Mouse (Mus musculus) CH12.LX (cell line): ENCODE results near the gene Cdc42ep1. TPM values are rescaled to one million over a fixed set of nuclear protein-coding genes. Genes with fewer than 3 reads are reported as not detected.
A peak's percentile ranks its signal among the peaks of the same experiment; 100 is the strongest.

Source experiments
- DNase-seq: peaks from one replicate; pipeline ENCODE4 v3.0.0-alpha.2; 2013; ENCODE audit errors: extremely low read depth
- H3K27ac ChIP-seq: 2 replicates; pipeline ENCODE4 v1.5.1; 2012; ENCODE audit warnings: low read depth, mild to moderate bottlenecking, control low read depth, moderate library complexity; ENCODE audit not compliant: insufficient read depth
- H3K27me3 ChIP-seq: replicated peaks from 2 replicates; pipeline ENCODE3; 2012; ENCODE audit warnings: inconsistent platforms
- H3K36me3 ChIP-seq, 2 experiments: replicated peaks in 1 of 2; 2 replicates each; pipeline versions ENCODE3 to v1.6.1; 2012; ENCODE audit warnings: inconsistent platforms in 1 of 2, low read length in 1 of 2, mild to moderate bottlenecking in 1 of 2, mixed read lengths in 1 of 2, moderate library complexity in 1 of 2; ENCODE audit not compliant: control insufficient read depth in 1 of 2, insufficient read depth in 1 of 2
- H3K4me1 ChIP-seq, 2 experiments: 2 replicates each; pipeline ENCODE4 v1.6.1; 2012; ENCODE audit warnings: inconsistent platforms in 1 of 2, moderate library complexity in 1 of 2; ENCODE audit not compliant: insufficient read depth in 2 of 2, control insufficient read depth in 1 of 2
- H3K4me2 ChIP-seq: 2 replicates; pipeline ENCODE4 v1.6.1; 2012; ENCODE audit warnings: low read depth, mild to moderate bottlenecking, control low read depth; ENCODE audit not compliant: poor library complexity, insufficient read depth, severe bottlenecking
- H3K4me3 ChIP-seq, 3 experiments: fragments of 150-350 bp in 1 of 3; sonication (generic) in 1 of 3; replicated peaks in 1 of 3; 2 replicates each; pipeline versions ENCODE3 to v1.5.1; 2011 to 2012; ENCODE audit warnings: low read depth in 2 of 3, low read length in 2 of 3, mild to moderate bottlenecking in 2 of 3, moderate library complexity in 2 of 3, control low read depth in 1 of 3, improper control_type of control experiment in 1 of 3, inconsistent platforms in 1 of 3, mixed read lengths in 1 of 3; ENCODE audit not compliant: poor library complexity in 1 of 3
- H3K79me2 ChIP-seq: replicated peaks from 2 replicates; pipeline ENCODE4 v1.6.1; 2012; ENCODE audit warnings: mild to moderate bottlenecking, moderate library complexity; ENCODE audit not compliant: control insufficient read depth, poor library complexity, insufficient read depth, severe bottlenecking; ENCODE audit errors: extremely low read depth
- H3K9ac ChIP-seq: 2 replicates; pipeline ENCODE4 v1.6.1; 2012; ENCODE audit warnings: low read depth, mild to moderate bottlenecking, control low read depth, moderate library complexity; ENCODE audit not compliant: insufficient read depth
- H3K9me3 ChIP-seq: replicated peaks from 2 replicates; pipeline ENCODE3; 2012; ENCODE audit warnings: low read length, inconsistent platforms, mixed read lengths
- BHLHE40 ChIP-seq: IDR thresholded peaks from 2 replicates; pipeline ENCODE4 v1.6.1; 2011; ENCODE audit warnings: mild to moderate bottlenecking, low read depth, low read length, improper control_type of control experiment
- CHD1 ChIP-seq: IDR thresholded peaks from 2 replicates; pipeline ENCODE4 v1.6.1; 2012; ENCODE audit warnings: low read depth, low read length, improper control_type of control experiment, inconsistent platforms
- CHD2 ChIP-seq: IDR thresholded peaks from 2 replicates; pipeline ENCODE4 v1.6.1; 2011; ENCODE audit warnings: low read length, improper control_type of control experiment
- CTCF ChIP-seq, 2 experiments: IDR thresholded peaks in 1 of 2; conservative IDR thresholded peaks in 1 of 2; 2 replicates each; pipeline ENCODE4 v1.5.1; 2011 to 2012; ENCODE audit warnings: low read depth in 2 of 2, low read length in 2 of 2, improper control_type of control experiment in 1 of 2, inconsistent platforms in 1 of 2, mild to moderate bottlenecking in 1 of 2, moderate library complexity in 1 of 2
- E2F4 ChIP-seq: IDR thresholded peaks from 2 replicates; pipeline ENCODE4 v1.6.1; 2011; ENCODE audit warnings: low read depth, low read length, improper control_type of control experiment; ENCODE audit not compliant: insufficient replicate concordance
- ELF1 ChIP-seq: IDR thresholded peaks from 2 replicates; pipeline ENCODE4 v1.6.1; 2014; ENCODE audit warnings: low read depth, mild to moderate bottlenecking, inconsistent platforms, low read length, improper control_type of control experiment
- EP300 ChIP-seq: IDR thresholded peaks from 2 replicates; pipeline ENCODE4 v1.6.1; 2011; ENCODE audit warnings: low read length, improper control_type of control experiment
- ETS1 ChIP-seq: conservative IDR thresholded peaks from 2 replicates; pipeline ENCODE4 v1.6.1; 2012; ENCODE audit warnings: low read depth, mild to moderate bottlenecking, inconsistent platforms, low read length, improper control_type of control experiment, moderate library complexity
- GABPA ChIP-seq: IDR thresholded peaks from 2 replicates; pipeline ENCODE4 v1.6.1; 2012; ENCODE audit warnings: low read depth, low read length, improper control_type of control experiment, inconsistent platforms; ENCODE audit not compliant: insufficient replicate concordance
- HCFC1 ChIP-seq: IDR thresholded peaks from 2 replicates; pipeline ENCODE4 v1.6.1; 2012; ENCODE audit warnings: low read depth, mild to moderate bottlenecking, inconsistent platforms, low read length, improper control_type of control experiment
- IRF4 ChIP-seq: IDR thresholded peaks from 2 replicates; pipeline ENCODE4 v1.6.1; 2014; ENCODE audit warnings: low read depth, mild to moderate bottlenecking, inconsistent platforms, low read length, improper control_type of control experiment
- JUN ChIP-seq: IDR thresholded peaks from 2 replicates; pipeline ENCODE4 v1.6.1; 2011; ENCODE audit warnings: low read depth, mild to moderate bottlenecking, low read length, improper control_type of control experiment, moderate library complexity; ENCODE audit not compliant: insufficient read depth
- JUND ChIP-seq: conservative IDR thresholded peaks from 2 replicates; pipeline ENCODE4 v1.6.1; 2011; ENCODE audit warnings: low read depth, low read length, improper control_type of control experiment
- KAT2A ChIP-seq: IDR thresholded peaks from 2 replicates; pipeline ENCODE4 v1.6.1; 2012; ENCODE audit warnings: low read length, improper control_type of control experiment, inconsistent platforms; ENCODE audit not compliant: insufficient replicate concordance
- MAFK ChIP-seq: IDR thresholded peaks from 2 replicates; pipeline ENCODE4 v1.6.1; 2011; ENCODE audit warnings: low read length, improper control_type of control experiment; ENCODE audit not compliant: insufficient replicate concordance
- MAX ChIP-seq: IDR thresholded peaks from 2 replicates; pipeline ENCODE4 v1.6.1; 2011; ENCODE audit warnings: low read length, improper control_type of control experiment
- MAZ ChIP-seq: IDR thresholded peaks from 2 replicates; pipeline ENCODE4 v1.6.1; 2012; ENCODE audit warnings: low read depth, mild to moderate bottlenecking, inconsistent platforms, low read length, improper control_type of control experiment, moderate library complexity
- MEF2A ChIP-seq: IDR thresholded peaks from 2 replicates; pipeline ENCODE4 v1.6.1; 2014; ENCODE audit warnings: low read depth, mild to moderate bottlenecking, inconsistent platforms, low read length, improper control_type of control experiment, borderline replicate concordance
- MXI1 ChIP-seq: IDR thresholded peaks from 2 replicates; pipeline ENCODE4 v1.6.1; 2011; ENCODE audit warnings: mild to moderate bottlenecking, low read depth, low read length, improper control_type of control experiment
- MYC ChIP-seq: IDR thresholded peaks from 2 replicates; pipeline ENCODE4 v1.6.1; 2011; ENCODE audit warnings: low read depth, mild to moderate bottlenecking, improper control_type of control experiment, low read length
- NELFE ChIP-seq: IDR thresholded peaks from 2 replicates; pipeline ENCODE4 v1.6.1; 2011; ENCODE audit warnings: low read depth, low read length, improper control_type of control experiment
- NRF1 ChIP-seq: IDR thresholded peaks from 2 replicates; pipeline ENCODE4 v1.6.1; 2014; ENCODE audit warnings: low read depth, mild to moderate bottlenecking, inconsistent platforms, low read length, improper control_type of control experiment, moderate library complexity
- PAX5 ChIP-seq: IDR thresholded peaks from 2 replicates; pipeline ENCODE4 v1.6.1; 2012; ENCODE audit warnings: low read length, inconsistent platforms, mixed read lengths
- POLR2A ChIP-seq: IDR thresholded peaks from 2 replicates; pipeline ENCODE4 v1.6.1; 2011; ENCODE audit warnings: low read depth, mild to moderate bottlenecking, improper control_type of control experiment, low read length
- POLR2AphosphoS2 ChIP-seq: IDR thresholded peaks from 2 replicates; pipeline ENCODE4 v1.6.1; 2011; ENCODE audit warnings: low read depth, low read length, improper control_type of control experiment
- RAD21 ChIP-seq: IDR thresholded peaks from 2 replicates; pipeline ENCODE4 v1.6.1; 2011; ENCODE audit warnings: low read depth, mild to moderate bottlenecking, low read length, improper control_type of control experiment, moderate library complexity
- RCOR1 ChIP-seq: conservative IDR thresholded peaks from 2 replicates; pipeline ENCODE4 v1.6.1; 2012; ENCODE audit warnings: low read depth, mild to moderate bottlenecking, inconsistent platforms, low read length, improper control_type of control experiment
- SIN3A ChIP-seq: IDR thresholded peaks from 2 replicates; pipeline ENCODE4 v1.6.1; 2012; ENCODE audit warnings: low read length, improper control_type of control experiment, inconsistent platforms
- SMC3 ChIP-seq: IDR thresholded peaks from 2 replicates; pipeline ENCODE4 v1.6.1; 2011; ENCODE audit warnings: low read depth, low read length, improper control_type of control experiment
- TBP ChIP-seq: conservative IDR thresholded peaks from 2 replicates; pipeline ENCODE4 v1.6.1; 2011; ENCODE audit warnings: low read depth, low read length, improper control_type of control experiment
- TCF12 ChIP-seq: IDR thresholded peaks from 2 replicates; pipeline ENCODE4 v1.6.1; 2014; ENCODE audit warnings: low read depth, mild to moderate bottlenecking, inconsistent platforms, low read length, improper control_type of control experiment
- UBTF ChIP-seq: IDR thresholded peaks from 2 replicates; pipeline ENCODE4 v1.6.1; 2012; ENCODE audit warnings: low read depth, mild to moderate bottlenecking, inconsistent platforms, low read length, improper control_type of control experiment, moderate library complexity
- USF1 ChIP-seq: IDR thresholded peaks from 2 replicates; pipeline ENCODE4 v1.6.1; 2014; ENCODE audit warnings: low read depth, mild to moderate bottlenecking, inconsistent platforms, low read length, improper control_type of control experiment
- USF2 ChIP-seq: conservative IDR thresholded peaks from 2 replicates; pipeline ENCODE4 v1.6.1; 2011; ENCODE audit warnings: low read depth, low read length, improper control_type of control experiment
- ZC3H11A ChIP-seq: IDR thresholded peaks from 2 replicates; pipeline ENCODE4 v1.6.1; 2012; ENCODE audit warnings: low read depth, mild to moderate bottlenecking, inconsistent platforms, low read length, improper control_type of control experiment
- ZKSCAN1 ChIP-seq: IDR thresholded peaks from 2 replicates; pipeline ENCODE4 v1.6.1; 2012; ENCODE audit warnings: low read depth, inconsistent platforms, low read length, improper control_type of control experiment, borderline replicate concordance
- ZMIZ1 ChIP-seq: IDR thresholded peaks from 2 replicates; pipeline ENCODE4 v1.6.1; 2012; ENCODE audit warnings: low read depth, mild to moderate bottlenecking, inconsistent platforms, low read length, improper control_type of control experiment
- ZNF384 ChIP-seq: IDR thresholded peaks from 2 replicates; pipeline ENCODE4 v1.6.1; 2012; ENCODE audit warnings: low read depth, low read length, improper control_type of control experiment, inconsistent platforms
- dilution Hi-C: fragments of 300-500 bp; cut with MboI; formaldehyde crosslinking; loops from 2 replicates; pipeline ENCODE4 v1.14.3; 2020; ENCODE audit warnings: low sequenced_read_pairs; ENCODE audit not compliant: extremely low pct_unique_long_range_greater_than_20kb, extremely low pct_ligation_motif_present
- in situ Hi-C: fragments of 300-500 bp; cut with MboI; formaldehyde crosslinking; loops from 3 replicates; pipeline ENCODE4 v1.14.3; 2019; ENCODE audit warnings: low sequenced_read_pairs, low pct_ligation_motif_present, low pct_unique_long_range_greater_than_20kb, mixed read lengths
- polyA plus RNA-seq: library from polyadenylated mRNA; unstranded; fragments of >175 nt; gene quantifications from 2 replicates; pipeline ENCODE4 v1.2.1, GENCODE M21; 2012; ENCODE audit warnings: low read depth; ENCODE audit not compliant: insufficient read length
- total RNA-seq, 2 experiments: library from RNA; depleted of rRNA; stranded (reverse); fragments of 300-350 nt in 1 of 2; fragments of >200 nt in 1 of 2; gene quantifications; 2 replicates each; pipeline ENCODE4 v1.2.3; 2012 to 2014

The Cdc42ep1 gene
- total and polyA plus RNA-seq, 3 experiments: not detected

DNA sequence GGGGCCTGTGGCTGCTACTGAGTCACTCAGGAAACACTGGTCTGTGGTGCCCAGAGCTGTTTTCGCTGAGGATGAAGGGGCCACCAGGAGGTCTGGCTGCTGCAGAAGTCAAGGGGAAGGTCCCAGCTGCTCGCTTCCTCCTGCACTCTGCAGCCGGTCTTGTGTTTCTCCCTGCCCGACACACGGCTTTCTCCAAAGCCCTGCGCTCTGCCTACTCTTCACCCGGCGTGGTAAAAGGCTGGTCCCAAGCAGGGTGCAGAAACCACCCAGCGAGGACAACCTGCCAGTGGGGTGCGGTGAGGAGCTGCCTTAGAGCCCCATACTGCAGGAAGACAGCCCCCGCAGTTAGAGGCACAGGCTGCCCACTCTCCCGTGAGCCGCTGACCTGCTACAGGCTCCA is 52.3 kb downstream of the Cdc42ep1 start:
- H3K79me2 ChIP-seq: no peaks in the 10 kb centered on the region
- no peaks in the 10 kb centered on the region for H3K9me3 ChIP-seq
- peaks cover 49 to 93% of the 10 kb centered on the region in 2 experiments for H3K4me1 ChIP-seq
- H3K36me3 ChIP-seq: peaks cover 26 to 43% of the 10 kb centered on the region in 2 experiments
- H3K27ac ChIP-seq: peak overlapping the region; percentile 77
- dilution Hi-C loops (no loop called here), in situ Hi-C loops (no loop called here)
- H3K27me3 ChIP-seq: no peaks in the 10 kb centered on the region
- peak; percentile 71 for DNase-seq
- no peak overlapping the region for H3K9ac ChIP-seq
- H3K4me3 ChIP-seq: peak overlapping the region in 2 of 3 experiments; percentile 5 to 23
- H3K4me2 ChIP-seq: peak overlapping the region; percentile 33; the same call in 1 of the 2 replicates
- TF ChIP-seq CHD2 (no peak), RAD21 (no peak), MXI1 (no peak), POLR2A (peak; percentile 27; the same call in 1 of the 2 replicates), ZNF384 (no peak), MEF2A (no peak), SIN3A (no peak), KAT2A (no peak), MAZ (no peak), PAX5 (no peak), SMC3 (no peak), POLR2AphosphoS2 (no peak), USF2 (no peak), NELFE (no peak), ELF1 (peak; percentile 27; the same call in 1 of the 2 replicates), CHD1 (no peak), IRF4 (peak; percentile 42; the same call in 1 of the 2 replicates), E2F4 (no peak), UBTF (0 out of 2 replicates have a peak, but pooled peaks have one; percentile 65), JUND (no peak), TCF12 (peak; percentile 55; the same call in 1 of the 2 replicates), GABPA (no peak), RCOR1 (no peak), NRF1 (no peak), EP300 (peak; percentile 34; the same call in 1 of the 2 replicates), ZC3H11A (no peak), TBP (no peak), MAX (no peak), USF1 (no peak), BHLHE40 (no peak; the same call in 1 of the 2 replicates), CTCF (conservative IDR thresholded peaks at IDR 0.05 in 1 of 2, IDR thresholded peaks at IDR 0.05 in 1 of 2; ENCODE audit: low read depth in 2 of 2, low read length in 2 of 2) (no peak), JUN (no peak), ZMIZ1 (no peak), MYC (no peak), ETS1 (0 out of 2 replicates have a peak, but pooled peaks have one; percentile 9), MAFK (no peak), HCFC1 (0 out of 2 replicates have a peak, but pooled peaks have one; percentile 6), ZKSCAN1 (no peak)
